Mouse (Mus musculus): ENCODE measurements around the gene Ndufs2. TPM values are rescaled to one million over a fixed set of nuclear protein-coding genes. Genes with fewer than 3 reads are reported as not detected.

Ndufs2 gene
- total and polyA plus RNA-seq, 2 experiments from 2014 or later, result 203 to 219 TPM

DNA sequence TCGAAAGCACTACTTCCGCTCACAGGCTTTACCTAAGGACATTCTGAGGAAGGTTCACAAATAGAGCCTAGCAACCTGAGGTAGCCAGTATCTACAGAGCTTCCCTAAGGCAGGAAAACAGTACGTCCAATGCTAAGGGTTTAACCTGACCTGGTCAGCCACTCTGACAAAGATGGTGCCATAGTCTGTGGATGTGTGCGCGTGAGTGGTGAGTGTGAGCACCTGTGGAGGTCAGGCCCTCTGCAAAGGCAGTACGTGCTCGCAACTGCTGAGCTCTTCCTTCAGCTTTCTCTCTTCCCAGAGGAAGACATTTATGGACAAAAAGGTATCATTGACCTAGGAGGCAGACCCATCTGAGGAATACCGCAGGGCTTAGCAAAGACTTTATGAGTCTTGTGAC is 27.2 kb upstream of the Ndufs2 start:
- no peak for ATAC-seq
- H3K36me3 ChIP-seq (ENCODE audit: insufficient read depth), result peaks cover 55% of the 10 kb centered on the region
- H3K4me1 ChIP-seq (ENCODE audit: insufficient read depth), result peaks cover 10% of the 10 kb centered on the region

DNA sequence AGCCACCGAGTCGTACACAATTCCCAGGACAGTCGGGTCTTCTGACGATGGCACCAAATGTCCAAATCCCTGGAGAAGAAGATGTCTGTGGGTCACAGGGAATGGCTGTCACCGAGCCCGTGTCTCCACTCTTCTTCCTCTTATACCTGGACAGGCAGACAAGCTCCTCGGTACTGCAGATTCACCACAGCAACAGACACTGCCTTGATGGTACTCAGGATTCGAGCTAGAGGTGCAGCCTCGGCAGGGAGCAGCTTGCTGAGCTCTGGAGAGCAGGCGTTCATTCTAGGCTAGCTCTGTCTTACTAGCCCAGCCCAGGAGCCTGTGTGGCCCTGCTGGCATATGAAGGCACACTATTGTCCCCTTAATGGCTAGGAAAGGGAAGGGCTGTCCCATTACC is 26.5 kb upstream of the Ndufs2 start:
- no peak overlapping the region for H3K4me3 ChIP-seq (ENCODE audit: low read depth, low read length)
- peaks cover 54% of the 10 kb centered on the region for H3K36me3 ChIP-seq (ENCODE audit: insufficient read depth)
- no peak overlapping the region for H3K9ac ChIP-seq
- no peak for DNase-seq
- no peak for ATAC-seq
- H3K4me2 ChIP-seq (ENCODE audit: low read depth), result no peak overlapping the region
- no peak overlapping the region for H3K27ac ChIP-seq (ENCODE audit: low read depth, low read length)
- no peak for TF ChIP-seq CTCF (IDR thresholded peaks at IDR 0.05; ENCODE audit: low read depth)
- H3K9me3 ChIP-seq (ENCODE audit: low read length), result no peaks in the 10 kb centered on the region
- WGBS, result 85% methylated on average over 10 of the region's 10 CpGs
- peaks cover 10% of the 10 kb centered on the region for H3K4me1 ChIP-seq (ENCODE audit: insufficient read depth)
- no peaks in the 10 kb centered on the region for H3K27me3 ChIP-seq (ENCODE audit: insufficient read depth, low read length)

More for the DNA sequence above, 27.2 kb upstream of the Ndufs2 start:
- H3K27me3 ChIP-seq (ENCODE audit: insufficient read depth, low read length), result no peaks in the 10 kb centered on the region
- no peak for TF ChIP-seq CTCF (IDR thresholded peaks at IDR 0.05; ENCODE audit: low read depth)
- no peaks in the 10 kb centered on the region for H3K9me3 ChIP-seq (ENCODE audit: low read length)
- no peak overlapping the region for H3K4me3 ChIP-seq (ENCODE audit: low read depth, low read length)
- H3K9ac ChIP-seq, result no peak overlapping the region
- no peak overlapping the region for H3K27ac ChIP-seq (ENCODE audit: low read depth, low read length)
- no peak for DNase-seq
- no peak overlapping the region for H3K4me2 ChIP-seq (ENCODE audit: low read depth)
- WGBS, result 97% methylated on average over 8 of the region's 8 CpGs

DNA sequence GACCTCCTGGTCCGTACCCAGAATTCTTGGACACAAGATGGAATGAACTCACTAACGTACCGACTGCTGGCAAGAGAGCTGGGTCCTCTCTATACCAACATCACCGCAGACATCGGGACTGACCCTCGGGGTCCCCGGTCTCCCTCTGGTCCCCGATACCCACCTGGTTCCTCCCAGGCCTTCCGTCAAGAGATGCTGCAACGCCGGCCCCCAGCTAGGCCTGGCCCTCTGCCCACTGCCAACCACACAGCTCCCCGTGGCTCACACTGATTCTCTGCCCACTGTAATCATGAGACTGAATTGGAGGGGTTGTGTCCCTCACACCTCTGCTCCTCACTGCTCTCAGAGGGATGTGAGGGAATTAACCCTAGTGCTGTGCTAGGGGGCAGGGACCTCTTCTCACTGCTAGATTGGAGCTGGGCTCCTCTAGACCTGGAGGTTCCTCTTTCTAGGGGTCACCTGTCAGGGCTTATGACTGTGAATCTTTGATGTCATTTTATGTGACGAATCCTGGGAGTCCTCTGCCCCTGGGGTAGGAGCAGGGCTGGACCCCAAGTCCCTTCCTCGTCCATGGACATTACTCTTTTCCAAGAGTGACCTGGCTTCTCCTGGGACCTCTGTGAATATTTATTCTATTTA is 25.0 kb upstream of the Ndufs2 start:
- no peak for ATAC-seq
- H3K36me3 ChIP-seq (ENCODE audit: insufficient read depth), result peaks cover 45% of the 10 kb centered on the region
- WGBS, result 88% methylated on average over 14 of the region's 14 CpGs

DNA sequence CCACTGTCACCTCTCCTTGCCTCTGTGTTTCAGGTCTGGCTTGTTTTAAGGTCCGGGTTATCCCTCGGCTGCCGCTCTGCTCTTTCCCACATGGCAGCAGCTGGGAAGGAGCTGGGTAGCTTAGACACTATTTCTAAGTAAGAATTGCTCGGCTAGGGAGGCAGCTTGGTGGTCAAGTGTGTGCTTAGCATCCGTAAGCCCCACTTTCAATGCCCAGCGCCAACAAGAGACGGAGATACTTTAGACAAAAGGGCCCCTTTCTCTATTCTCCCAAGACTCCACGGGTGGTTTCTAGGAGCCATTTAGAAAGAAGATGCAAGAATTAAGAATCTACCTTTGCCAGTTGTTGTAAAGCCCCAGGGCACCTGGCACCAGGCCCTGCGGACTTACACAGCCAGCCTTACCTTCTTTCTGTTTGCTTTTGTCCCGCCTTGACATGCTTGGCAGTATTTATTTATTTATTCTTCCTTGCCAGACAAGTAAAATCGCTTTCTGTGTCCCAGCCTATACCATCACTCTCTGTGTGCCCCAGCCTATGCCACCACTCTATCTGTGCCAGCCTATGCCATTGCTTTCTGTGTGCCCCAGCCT is 24.1 kb upstream of the Ndufs2 start:
- WGBS, result 66% methylated on average over 11 of the region's 11 CpGs
- Histone ChIP-seq H3K27ac (ENCODE audit: low read depth, low read length) (no peak overlapping the region), H3K36me3 (ENCODE audit: insufficient read depth) (peaks cover 45% of the 10 kb centered on the region), H3K4me3 (ENCODE audit: low read depth, low read length) (no peak overlapping the region), H3K9ac (no peak overlapping the region), H3K27me3 (ENCODE audit: insufficient read depth, low read length) (no peaks in the 10 kb centered on the region), H3K4me2 (ENCODE audit: low read depth) (no peak overlapping the region), H3K4me1 (ENCODE audit: insufficient read depth) (peaks cover 12% of the 10 kb centered on the region), H3K9me3 (ENCODE audit: low read length) (no peaks in the 10 kb centered on the region)
- DNase-seq, result no peak
- no peak for ATAC-seq
- TF ChIP-seq CTCF (IDR thresholded peaks at IDR 0.05; ENCODE audit: low read depth), result no peak

More for the DNA sequence above, 25.0 kb upstream of the Ndufs2 start:
- Histone ChIP-seq H3K9ac (no peak overlapping the region), H3K4me1 (ENCODE audit: insufficient read depth) (peaks cover 10% of the 10 kb centered on the region), H3K4me3 (ENCODE audit: low read depth, low read length) (no peak overlapping the region), H3K4me2 (ENCODE audit: low read depth) (no peak overlapping the region), H3K27me3 (ENCODE audit: insufficient read depth, low read length) (no peaks in the 10 kb centered on the region), H3K9me3 (ENCODE audit: low read length) (no peaks in the 10 kb centered on the region), H3K27ac (ENCODE audit: low read depth, low read length) (no peak overlapping the region)
- DNase-seq, result no peak
- TF ChIP-seq CTCF (IDR thresholded peaks at IDR 0.05; ENCODE audit: low read depth), result no peak

DNA sequence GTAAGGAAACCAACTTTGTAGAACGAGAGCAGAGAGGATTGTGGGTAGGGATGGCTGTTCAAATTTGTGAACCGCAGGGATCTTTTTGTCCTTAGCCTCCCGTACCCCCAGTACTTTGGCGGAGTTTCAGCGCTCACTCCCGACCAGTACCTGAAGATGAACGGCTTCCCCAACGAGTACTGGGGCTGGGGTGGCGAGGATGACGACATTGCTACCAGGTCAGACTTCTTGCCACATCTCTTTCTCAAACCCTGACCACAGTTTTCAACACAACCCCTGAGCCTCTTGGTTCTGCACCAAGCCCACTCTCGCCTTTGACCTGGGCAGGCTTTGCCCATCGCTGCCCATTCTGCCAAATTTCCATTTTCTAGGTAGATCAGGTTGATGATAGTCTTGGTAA is 23.0 kb upstream of the Ndufs2 start:
- Histone ChIP-seq H3K4me1 (ENCODE audit: insufficient read depth) (peaks cover 8% of the 10 kb centered on the region), H3K4me3 (ENCODE audit: low read depth, low read length) (no peak overlapping the region), H3K9me3 (ENCODE audit: low read length) (no peaks in the 10 kb centered on the region), H3K36me3 (ENCODE audit: insufficient read depth) (peaks cover 45% of the 10 kb centered on the region), H3K9ac (no peak overlapping the region), H3K4me2 (ENCODE audit: low read depth) (no peak overlapping the region), H3K27ac (ENCODE audit: low read depth, low read length) (no peak overlapping the region), H3K27me3 (ENCODE audit: insufficient read depth, low read length) (no peaks in the 10 kb centered on the region)
- WGBS, result 89% methylated on average over 12 of the region's 12 CpGs
- ATAC-seq, result no peak
- TF ChIP-seq CTCF (IDR thresholded peaks at IDR 0.05; ENCODE audit: low read depth), result no peak
- no peak for DNase-seq

DNA sequence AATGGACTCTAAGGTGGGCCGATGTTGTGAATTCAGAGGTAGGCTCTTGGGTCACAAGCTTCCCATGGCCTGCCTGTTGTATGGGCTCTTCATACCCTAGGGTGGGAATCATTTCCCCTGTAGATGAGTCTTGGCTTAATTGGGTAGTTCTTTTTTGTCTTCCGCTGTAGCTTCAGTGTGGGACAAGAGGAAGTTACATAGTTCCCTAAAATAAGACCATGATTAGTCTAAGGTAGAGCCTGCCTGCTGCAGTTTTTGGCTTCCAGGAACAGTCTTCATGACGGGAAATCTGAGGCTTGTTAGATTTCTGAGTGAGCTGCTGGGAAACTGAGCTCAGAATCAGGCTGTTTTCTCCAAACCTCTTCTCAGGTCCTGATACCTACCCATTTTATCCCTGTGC is 20.9 kb upstream of the Ndufs2 start:
- no peak overlapping the region for H3K27ac ChIP-seq (ENCODE audit: low read depth, low read length)
- DNase-seq, result no peak

DNA sequence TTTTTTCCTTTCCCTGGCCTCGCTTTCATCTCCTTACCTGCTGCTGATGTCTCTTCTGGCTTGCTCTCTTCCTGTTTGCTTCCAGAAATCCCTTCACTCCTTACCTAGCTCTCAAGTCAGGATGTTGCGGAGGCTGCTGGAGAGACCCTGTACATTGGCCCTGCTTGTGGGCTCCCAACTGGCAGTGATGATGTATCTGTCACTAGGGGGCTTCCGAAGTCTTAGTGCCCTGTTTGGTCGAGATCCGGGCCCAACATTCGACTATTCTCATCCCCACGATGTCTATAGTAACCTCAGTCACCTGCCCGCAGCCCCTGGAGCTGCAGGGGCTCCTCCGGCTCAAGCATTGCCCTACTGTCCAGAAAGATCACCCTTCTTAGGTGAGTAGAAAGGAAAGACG is 20.4 kb upstream of the Ndufs2 start:
- Histone ChIP-seq H3K9me3 (ENCODE audit: low read length) (no peaks in the 10 kb centered on the region), H3K9ac (no peak overlapping the region), H3K36me3 (ENCODE audit: insufficient read depth) (peaks cover 33% of the 10 kb centered on the region), H3K4me2 (ENCODE audit: low read depth) (peak overlapping the region; percentile 96; the same call in 1 of the 2 replicates), H3K4me3 (ENCODE audit: low read depth, low read length) (no peak overlapping the region), H3K27ac (ENCODE audit: low read depth, low read length) (no peak overlapping the region), H3K27me3 (ENCODE audit: insufficient read depth, low read length) (no peaks in the 10 kb centered on the region), H3K4me1 (ENCODE audit: insufficient read depth) (peaks cover 8% of the 10 kb centered on the region)
- DNase-seq, result no peak
- 73% methylated on average over 10 of the region's 10 CpGs for WGBS
- no peak for ATAC-seq
- TF ChIP-seq CTCF (IDR thresholded peaks at IDR 0.05; ENCODE audit: low read depth), result no peak

More for the DNA sequence above, 20.9 kb upstream of the Ndufs2 start:
- Histone ChIP-seq H3K9me3 (ENCODE audit: low read length) (no peaks in the 10 kb centered on the region), H3K36me3 (ENCODE audit: insufficient read depth) (peaks cover 38% of the 10 kb centered on the region), H3K4me1 (ENCODE audit: insufficient read depth) (peaks cover 8% of the 10 kb centered on the region), H3K4me2 (ENCODE audit: low read depth) (no peak overlapping the region), H3K4me3 (ENCODE audit: low read depth, low read length) (no peak overlapping the region), H3K9ac (no peak overlapping the region), H3K27me3 (ENCODE audit: insufficient read depth, low read length) (no peaks in the 10 kb centered on the region)
- 94% methylated on average over 3 of the region's 3 CpGs for WGBS
- no peak for TF ChIP-seq CTCF (IDR thresholded peaks at IDR 0.05; ENCODE audit: low read depth)
- ATAC-seq, result no peak

All from forebrain, postnatal 0 days (tissue).